Mouse (Mus musculus): ENCODE data around the gene Ppef1.
"Not testable (repeated sequence)": the region's sequence is repeated elsewhere in the genome, so short reads cannot be mapped to it uniquely, and the experiment has no call there.

Ppef1 gene

GRCm38 (mm10) chrX:160735650-160736049 lies at the start of gene Ppef1:
Ppef1 (minus strand) TSS chrX:160735765.
- DNase-seq (ENCODE audit: low spot score in 2 of 2), result no peak

- no peak for DNase-seq (ENCODE audit: low spot score in 2 of 2)
Measured at GRCm38 (mm10) chrX:160782276-160782675, 46.7 kb upstream of the Ppef1 start.

- no peak for DNase-seq (ENCODE audit: low spot score in 2 of 2)
Measured at GRCm38 (mm10) chrX:160773033-160773432, 37.5 kb upstream of the Ppef1 start.

- DNase-seq (ENCODE audit: low spot score in 2 of 2), result not testable (repeated sequence)
Measured at GRCm38 (mm10) chrX:160769622-160770021, 34.1 kb upstream of the Ppef1 start.

GRCm38 (mm10) chrX:160767713-160768112 lies 32.1 kb upstream of the Ppef1 start, which contains the start of gene Rs1:
Rs1 (plus strand) TSS chrX:160768013.
- no peak for DNase-seq (ENCODE audit: low spot score in 2 of 2)

- DNase-seq (ENCODE audit: low spot score in 2 of 2), result no peak
Measured at GRCm38 (mm10) chrX:160766233-160766616, 30.7 kb upstream of the Ppef1 start.

GRCm38 (mm10) chrX:160765389-160766232 lies 30.0 kb upstream of the Ppef1 start:
- DNase-seq (ENCODE audit: low spot score in 2 of 2), result peak; percentile 86 to 95

GRCm38 (mm10) chrX:160750808-160751207 lies 15.2 kb upstream of the Ppef1 start:
- DNase-seq (ENCODE audit: low spot score in 2 of 2), result no peak

- DNase-seq (ENCODE audit: low spot score in 2 of 2), result no peak
Measured at GRCm38 (mm10) chrX:160748653-160749052, 13.1 kb upstream of the Ppef1 start.

GRCm38 (mm10) chrX:160745399-160745798 lies 9.8 kb upstream of the Ppef1 start:
- DNase-seq (ENCODE audit: low spot score in 2 of 2), result no peak

GRCm38 (mm10) chrX:160699171-160699570 lies 36.4 kb downstream of the Ppef1 start:
- peak in 1 of 2 experiments; percentile 5 for DNase-seq (ENCODE audit: low spot score in 2 of 2)

- no peak for DNase-seq (ENCODE audit: low spot score in 2 of 2)
Measured at GRCm38 (mm10) chrX:160691559-160691958, 44.0 kb downstream of the Ppef1 start.

- no peak for DNase-seq (ENCODE audit: low spot score in 2 of 2)
Measured at GRCm38 (mm10) chrX:160690094-160690493, 45.5 kb downstream of the Ppef1 start.

GRCm38 (mm10) chrX:160669992-160670391 lies 65.6 kb downstream of the Ppef1 start:
- DNase-seq (ENCODE audit: low spot score in 2 of 2), result no peak

GRCm38 (mm10) chrX:160610882-160611644 lies 124.5 kb downstream of the Ppef1 start:
- no peak for DNase-seq (ENCODE audit: low spot score in 2 of 2)

- no peak for DNase-seq (ENCODE audit: low spot score in 2 of 2)
Measured at GRCm38 (mm10) chrX:160610482-160610881, 125.1 kb downstream of the Ppef1 start.

GRCm38 (mm10) chrX:160609849-160610248 lies 125.7 kb downstream of the Ppef1 start:
- peak in 1 of 2 experiments; percentile 34 for DNase-seq (ENCODE audit: low spot score in 2 of 2)

- no peak for DNase-seq (ENCODE audit: low spot score in 2 of 2)
Measured at GRCm38 (mm10) chrX:160603981-160604541, 131.5 kb downstream of the Ppef1 start.

GRCm38 (mm10) chrX:160603316-160603715 lies 132.2 kb downstream of the Ppef1 start:
- no peak for DNase-seq (ENCODE audit: low spot score in 2 of 2)

- DNase-seq (ENCODE audit: low spot score in 2 of 2), result no peak
Measured at GRCm38 (mm10) chrX:160602770-160603169, 132.8 kb downstream of the Ppef1 start.

- DNase-seq (ENCODE audit: low spot score in 2 of 2), result no peak
Measured at GRCm38 (mm10) chrX:160601053-160601452, 134.5 kb downstream of the Ppef1 start.

Data from cerebellum, postnatal 4 days (tissue).